Mouse (Mus musculus) adrenal gland (tissue): ENCODE measurements around the gene Scamp5.

Source experiments
- intact Hi-C: fragments of 180-260 bp; cut with DNase I; formaldehyde crosslinking; loops from one replicate; pipeline ENCODE4 v1.15.1; 2025
- long read RNA-seq, 2 experiments: library from polyadenylated mRNA; unstranded; transcript quantifications; one replicate each; pipeline ENCODE4 v2.0.0; 2020; ENCODE audit warnings: borderline replicate concordance in 1 of 2; ENCODE audit not compliant: insufficient replicate concordance in 1 of 2

Gene Scamp5
- long read RNA-seq, experiment 1, partial matches to known transcripts, result 0 of 3 reads
- long read RNA-seq, experiment 1, other reads (novel, unspliced or antisense), result 1 of 3 reads
- long read RNA-seq, experiment 2, partial matches to known transcripts, result 2 of 8 reads
- long read RNA-seq, experiment 2, other reads (novel, unspliced or antisense), result 4 of 8 reads

- intact Hi-C loops, result no loop called here
These were observed at the start of gene Scamp5 for GRCm38 (mm10) chr9:57467896-57468549. Scamp5 (minus strand) TSS chr9:57468060.

GRCm38 (mm10) chr9:57517113-57517512 is 49.3 kb upstream of the Scamp5 start:
- intact Hi-C loops, result loop anchor here (1.0 to 10.0 kb wide), 2 partner anchors 32 to 302 kb away; no protein-coding TSS in a partner anchor

GRCm38 (mm10) chr9:57510577-57510976 is 42.7 kb upstream of the Scamp5 start:
- intact Hi-C loops, result loop anchor here (10.0 kb wide), 1 partner anchor 296 kb away; no protein-coding TSS in a partner anchor

- intact Hi-C loops, result no loop called here
These were observed 37.8 kb upstream of the Scamp5 start for GRCm38 (mm10) chr9:57505700-57506099.

GRCm38 (mm10) chr9:57504891-57505290 is 37.0 kb upstream of the Scamp5 start:
- intact Hi-C loops, result no loop called here

- intact Hi-C loops, result no loop called here
These were observed 36.5 kb upstream of the Scamp5 start for GRCm38 (mm10) chr9:57504381-57504700.

GRCm38 (mm10) chr9:57503622-57504380 is 35.9 kb upstream of the Scamp5 start, which contains the start of gene Rpp25:
Rpp25 (plus strand) TSS chr9:57504026.
- intact Hi-C loops, result no loop called here

GRCm38 (mm10) chr9:57502911-57503621 is 35.2 kb upstream of the Scamp5 start:
- intact Hi-C loops, result no loop called here

GRCm38 (mm10) chr9:57501861-57502260 is 34.0 kb upstream of the Scamp5 start:
- intact Hi-C loops, result no loop called here

- intact Hi-C loops, result no loop called here
These were observed 33.6 kb upstream of the Scamp5 start for GRCm38 (mm10) chr9:57501452-57501851.

- intact Hi-C loops, result no loop called here
These were observed 30.7 kb upstream of the Scamp5 start for GRCm38 (mm10) chr9:57498536-57498935.

GRCm38 (mm10) chr9:57497236-57497635 is 29.4 kb upstream of the Scamp5 start:
- intact Hi-C loops, result no loop called here

- intact Hi-C loops, result no loop called here
These were observed 27.1 kb upstream of the Scamp5 start for GRCm38 (mm10) chr9:57494970-57495369.

- intact Hi-C loops, result no loop called here
These were observed 25.7 kb upstream of the Scamp5 start for GRCm38 (mm10) chr9:57493532-57493931.

GRCm38 (mm10) chr9:57487807-57488206 is 19.9 kb upstream of the Scamp5 start:
- intact Hi-C loops, result no loop called here

- intact Hi-C loops, result loop anchor here (1.0 kb wide), 1 partner anchor 32 kb away; no protein-coding TSS in a partner anchor
These were observed 17.9 kb upstream of the Scamp5 start for GRCm38 (mm10) chr9:57485774-57486173.

- intact Hi-C loops, result no loop called here
These were observed 1.1 kb upstream of the Scamp5 start for GRCm38 (mm10) chr9:57468914-57469313.

GRCm38 (mm10) chr9:57467271-57467771 is 539 bp downstream of the Scamp5 start:
- intact Hi-C loops, result no loop called here

GRCm38 (mm10) chr9:57466101-57466500 is 1.8 kb downstream of the Scamp5 start:
- intact Hi-C loops, result no loop called here

GRCm38 (mm10) chr9:57462866-57463265 is 5.0 kb downstream of the Scamp5 start:
- intact Hi-C loops, result no loop called here

- intact Hi-C loops, result no loop called here
These were observed 8.2 kb downstream of the Scamp5 start for GRCm38 (mm10) chr9:57459707-57460106.
